Mouse (Mus musculus): ENCODE measurements around the gene Snrpa1. TPM values are rescaled to one million over a fixed set of nuclear protein-coding genes. Genes with fewer than 3 reads are reported as not detected.

Snrpa1 gene
- polyA plus RNA-seq, 1 experiment from 2014 or later, result 158 TPM

- no peaks in the 10 kb centered on the region for H3K27me3 ChIP-seq
- no peak overlapping the region for H3K27ac ChIP-seq (replicated peaks)
- 76% methylated on average over 3 of the region's 3 CpGs for WGBS
- H3K9me3 ChIP-seq (replicated peaks), result no peaks in the 10 kb centered on the region
- H3K9ac ChIP-seq, result no peak overlapping the region
- no peaks in the 10 kb centered on the region for H3K36me3 ChIP-seq
- peaks cover 55% of the 10 kb centered on the region for H3K4me1 ChIP-seq
- ATAC-seq (ENCODE audit: insufficient number of reproducible peaks, low FRiP score, low TSS enrichment, low read depth), result no peak
- no peak overlapping the region for H3K4me2 ChIP-seq (replicated peaks)
- H3K4me3 ChIP-seq (replicated peaks), result no peak overlapping the region
Observed at GRCm38 (mm10) chr7:66118046-66118445, 59.2 kb downstream of the Snrpa1 start.

DNA sequence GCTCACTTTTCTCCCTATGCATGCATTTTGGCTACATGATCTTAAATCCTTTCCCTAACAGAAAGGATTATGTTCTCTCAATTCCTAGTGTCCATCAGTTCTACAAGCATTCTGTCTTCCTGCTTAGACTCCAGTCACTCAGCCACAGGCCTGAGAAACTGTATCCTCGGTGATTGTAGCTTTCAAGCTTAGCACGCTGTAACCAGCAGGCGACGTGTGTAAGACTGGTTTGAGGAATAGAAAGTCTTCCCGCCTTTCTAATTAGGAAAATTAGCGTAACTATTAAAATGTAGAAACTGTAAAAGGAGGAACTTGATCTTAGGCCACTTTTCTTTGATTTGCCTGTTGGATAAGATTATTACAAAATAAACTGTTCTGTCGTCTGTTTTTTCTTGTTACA lies 60.0 kb downstream of the Snrpa1 start:
- no peaks in the 10 kb centered on the region for H3K27me3 ChIP-seq
- no peak overlapping the region for H3K4me2 ChIP-seq (replicated peaks)
- H3K36me3 ChIP-seq, result no peaks in the 10 kb centered on the region
- H3K4me1 ChIP-seq, result peaks cover 50% of the 10 kb centered on the region
- WGBS, result 62% methylated on average over 7 of the region's 7 CpGs
- H3K4me3 ChIP-seq (replicated peaks), result no peak overlapping the region
- no peaks in the 10 kb centered on the region for H3K9me3 ChIP-seq (replicated peaks)
- H3K27ac ChIP-seq (replicated peaks), result no peak overlapping the region
- no peak for ATAC-seq (ENCODE audit: insufficient number of reproducible peaks, low FRiP score, low TSS enrichment, low read depth)
- no peak overlapping the region for H3K9ac ChIP-seq

GRCm38 (mm10) chr7:66120139-66120538 lies 61.3 kb downstream of the Snrpa1 start:
- Histone ChIP-seq H3K4me3 (replicated peaks) (no peak overlapping the region), H3K36me3 (peaks cover 1% of the 10 kb centered on the region; the same call in 1 of the 2 replicates), H3K27me3 (no peaks in the 10 kb centered on the region), H3K9ac (no peak overlapping the region), H3K4me2 (replicated peaks) (no peak overlapping the region), H3K9me3 (replicated peaks) (no peaks in the 10 kb centered on the region), H3K4me1 (peaks cover 56% of the 10 kb centered on the region), H3K27ac (replicated peaks) (0 out of 2 replicates have a peak overlapping the region, but pooled peaks have one; percentile 30)
- 41% methylated on average over 1 of the region's 1 CpGs for WGBS
- no peak for ATAC-seq (ENCODE audit: insufficient number of reproducible peaks, low FRiP score, low TSS enrichment, low read depth)

DNA sequence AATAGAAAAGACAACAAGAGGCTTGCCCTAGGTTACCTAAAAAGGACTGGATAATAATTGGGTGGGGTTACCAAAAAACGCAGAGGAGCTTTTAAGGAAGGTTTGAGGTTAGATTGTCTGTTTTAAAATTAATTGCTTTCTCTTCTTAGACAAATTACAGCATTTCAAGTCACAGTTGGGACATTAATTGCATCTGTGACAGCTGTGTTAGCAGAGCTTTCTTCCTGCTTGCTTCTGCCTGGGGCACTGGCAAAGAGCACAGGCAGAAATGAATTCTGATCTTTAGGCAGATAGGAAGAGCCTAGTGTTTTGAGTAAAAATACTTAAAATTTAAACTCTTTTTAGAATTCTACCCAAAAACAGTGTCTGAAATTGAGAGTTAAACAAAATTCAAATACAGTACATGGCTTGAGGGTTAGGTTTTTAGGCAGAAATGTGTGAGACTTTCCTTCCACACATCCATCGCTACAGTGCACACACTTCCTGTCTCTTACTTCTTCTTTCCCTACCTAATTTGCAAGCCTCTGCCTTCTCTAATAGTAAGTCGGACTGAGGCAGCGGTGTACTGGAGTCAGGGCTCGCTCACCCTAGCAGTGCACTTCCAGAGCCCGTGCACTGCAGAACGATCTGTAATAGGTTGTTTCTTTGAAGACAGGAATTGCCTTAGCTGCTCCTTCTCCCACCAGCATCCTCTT lies 62.0 kb downstream of the Snrpa1 start:
- Histone ChIP-seq H3K4me2 (replicated peaks) (no peak overlapping the region), H3K27ac (replicated peaks) (0 out of 2 replicates have a peak overlapping the region, but pooled peaks have one; percentile 30), H3K4me3 (replicated peaks) (no peak overlapping the region), H3K9ac (no peak overlapping the region), H3K9me3 (replicated peaks) (no peaks in the 10 kb centered on the region), H3K27me3 (no peaks in the 10 kb centered on the region), H3K36me3 (peaks cover 7% of the 10 kb centered on the region), H3K4me1 (peaks cover 57% of the 10 kb centered on the region)
- no peak for ATAC-seq (ENCODE audit: insufficient number of reproducible peaks, low FRiP score, low TSS enrichment, low read depth)
- WGBS, result 26% methylated on average over 7 of the region's 7 CpGs

Other genes starting within 250 kb of the Snrpa1 start
- gene Pcsk6, start 197.3 kb upstream of the Snrpa1 start, polyA plus RNA-seq (2015; fragmentation: Nextera tagmentation; extraction: Ambion mirVana), result 8.5 and 10.1 TPM in 2 replicates
- not detected in 2 replicates for gene Gm45213, start 15.4 kb upstream of the Snrpa1 start, polyA plus RNA-seq (2015; fragmentation: Nextera tagmentation; extraction: Ambion mirVana)
- 133 and 142 TPM in 2 replicates for gene Selenos, start 20.6 kb downstream of the Snrpa1 start, polyA plus RNA-seq (2015; fragmentation: Nextera tagmentation; extraction: Ambion mirVana)
- gene Chsy1, start 50.5 kb downstream of the Snrpa1 start, polyA plus RNA-seq (2015; fragmentation: Nextera tagmentation; extraction: Ambion mirVana), result 16.1 and 18.0 TPM in 2 replicates